Mouse (Mus musculus) stomach, postnatal 0 days (tissue): Measurements from ENCODE around the gene Gm10840.

Experiments
- CTCF ChIP-seq: IDR thresholded peaks from 2 replicates; pipeline ENCODE4 v1.5.1; 2016; ENCODE audit warnings: antibody characterized with exemption, low read depth, mild to moderate bottlenecking, moderate library complexity
- EP300 ChIP-seq: optimal IDR thresholded peaks from 2 replicates; pipeline ENCODE3; 2016; ENCODE audit warnings: antibody characterized with exemption

DNA sequence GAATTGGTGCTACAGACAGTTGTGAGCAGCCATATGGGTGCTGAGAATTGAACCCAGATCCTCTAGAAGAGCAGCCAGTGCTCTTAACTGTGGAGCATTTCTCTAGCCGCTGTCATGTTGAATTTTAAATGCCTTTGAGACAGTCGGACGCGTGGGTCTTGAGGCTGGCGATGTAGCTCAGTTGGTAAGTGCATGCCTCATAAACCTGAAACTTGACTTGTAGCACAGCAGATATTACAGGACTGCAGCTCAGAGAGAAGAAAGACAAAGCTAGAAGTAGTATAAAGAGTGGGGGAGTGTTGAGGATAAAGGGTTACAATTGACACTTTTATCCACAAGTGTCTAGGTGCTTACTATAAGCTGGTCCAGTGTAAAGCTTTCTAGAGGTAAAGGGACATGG lies 28.1 kb upstream of the Gm10840 start:
- TF ChIP-seq CTCF: no peak
- no peak for TF ChIP-seq EP300
